Mouse (Mus musculus): ENCODE results near the gene Gm20806. TPM values are rescaled to one million over a fixed set of nuclear protein-coding genes. Genes with fewer than 3 reads are reported as not detected.

The Gm20806 gene
- not detected in 2 replicates for polyA plus RNA-seq (2021; fragmentation: Nextera tagmentation)
- long read RNA-seq, experiment 1, result 0 reads
- long read RNA-seq, experiment 2, result 0 reads

GRCm38 (mm10) chrY:78837956-78838355 is at the start of gene Gm20806:
Gene Gm20806, minus strand, starts transcription at chrY:78838056.

Data from left cerebral cortex, adult 6 months (tissue).